Mouse (Mus musculus): ENCODE measurements around the gene Stra6. TPM values are rescaled to one million over a fixed set of nuclear protein-coding genes. Genes with fewer than 3 reads are reported as not detected.

Gene Stra6
- polyA plus RNA-seq, 2 experiments = 0.07 TPM; not detected in 1

DNA sequence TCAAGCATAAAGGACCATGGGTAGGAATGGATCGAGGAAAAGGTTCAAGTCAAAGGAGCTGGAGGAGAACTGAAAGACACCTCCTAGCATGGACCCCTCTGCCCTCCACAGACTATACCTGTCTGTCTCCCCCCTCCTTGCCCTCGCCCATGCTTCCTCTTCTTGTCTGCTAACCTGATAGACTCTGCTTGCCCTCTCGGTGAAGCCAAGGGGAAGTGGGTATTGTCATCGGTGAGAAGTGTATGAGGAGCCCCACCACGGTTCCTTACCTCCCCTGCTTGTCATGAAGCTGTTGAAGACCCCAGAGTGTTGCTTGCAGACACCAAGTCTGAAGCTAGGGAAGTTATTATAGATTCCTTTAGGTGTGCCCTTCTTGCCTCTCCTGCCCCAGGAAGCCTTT lies 96.7 kb downstream of the Stra6 start:
- Histone ChIP-seq H3K4me3 (ENCODE audit: insufficient read depth in 1 of 2, low read depth in 2 of 2, low read length in 2 of 2) (no peak overlapping the region), H3K9ac (replicated peaks) (no peak overlapping the region), H3K9me3 (ENCODE audit: control insufficient read depth, low read length) (no peaks in the 10 kb centered on the region), H3K4me1 (replicated peaks; ENCODE audit: control insufficient read depth in 2 of 2, insufficient read depth in 2 of 2, low read length in 1 of 2) (no peaks in the 10 kb centered on the region; a peak in 1 of 4 replicates), H3K27me3 (ENCODE audit: control insufficient read depth, insufficient read depth, low read length) (no peaks in the 10 kb centered on the region), H3K4me2 (ENCODE audit: low read depth) (no peak overlapping the region), H3K36me3 (replicated peaks; ENCODE audit: control insufficient read depth, insufficient read depth, low read depth) (no peaks in the 10 kb centered on the region), H3K27ac (no peak overlapping the region)
- DNase-seq (ENCODE audit: low read depth in 3 of 3, low spot score in 3 of 3) = no peak
- TF ChIP-seq EP300 (IDR thresholded peaks at IDR 0.05; ENCODE audit: low read depth) (no peak), CTCF (IDR thresholded peaks at IDR 0.05; ENCODE audit: low read depth) (no peak)
- no peak for ATAC-seq (ENCODE audit: insufficient read depth)
- 16% methylated on average over 5 of the region's 5 CpGs for WGBS (ENCODE audit: insufficient replicate concordance)

DNA sequence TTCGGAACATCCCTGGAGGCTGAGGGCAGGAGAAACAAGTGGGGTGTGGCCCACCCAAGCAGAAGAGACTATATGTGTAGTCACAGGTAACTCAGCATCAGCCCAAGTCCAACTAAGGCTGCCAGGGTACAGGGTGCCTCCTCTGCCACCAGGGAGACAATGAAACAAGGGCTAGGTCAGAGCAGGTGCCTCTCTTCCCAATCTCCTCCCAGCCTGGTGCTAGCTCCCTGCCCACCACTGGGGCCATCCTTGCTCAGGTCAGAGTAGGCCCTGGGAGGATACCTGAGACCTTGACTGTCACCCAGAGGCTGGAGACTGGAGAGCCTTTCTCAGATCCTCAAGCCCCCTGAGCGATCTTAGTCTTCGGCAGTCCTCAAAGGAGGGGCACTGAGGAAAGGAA lies 98.6 kb downstream of the Stra6 start:
- ATAC-seq (ENCODE audit: insufficient read depth) (no peak), DNase-seq (ENCODE audit: low read depth in 3 of 3, low spot score in 3 of 3) (no peak)
- H3K36me3 ChIP-seq (replicated peaks; ENCODE audit: control insufficient read depth, insufficient read depth, low read depth) = no peaks in the 10 kb centered on the region
- H3K27ac ChIP-seq = no peak overlapping the region
- no peaks in the 10 kb centered on the region for H3K9me3 ChIP-seq (ENCODE audit: control insufficient read depth, low read length)
- H3K27me3 ChIP-seq (ENCODE audit: control insufficient read depth, insufficient read depth, low read length) = no peaks in the 10 kb centered on the region
- TF ChIP-seq CTCF (IDR thresholded peaks at IDR 0.05; ENCODE audit: low read depth) (no peak), EP300 (IDR thresholded peaks at IDR 0.05; ENCODE audit: low read depth) (no peak)
- H3K4me2 ChIP-seq (ENCODE audit: low read depth) = no peak overlapping the region
- no peaks in the 10 kb centered on the region; a peak in 1 of 4 replicates for H3K4me1 ChIP-seq (replicated peaks; ENCODE audit: control insufficient read depth in 2 of 2, insufficient read depth in 2 of 2, low read length in 1 of 2)
- no peak overlapping the region for H3K9ac ChIP-seq (replicated peaks)
- H3K4me3 ChIP-seq (ENCODE audit: insufficient read depth in 1 of 2, low read depth in 2 of 2, low read length in 2 of 2) = no peak overlapping the region
- 57% methylated on average over 3 of the region's 3 CpGs for WGBS (ENCODE audit: insufficient replicate concordance)

GRCm38 (mm10) chr9:58163146-58163545 lies 99.6 kb downstream of the Stra6 start:
- Histone ChIP-seq H3K27me3 (ENCODE audit: control insufficient read depth, insufficient read depth, low read length) (no peaks in the 10 kb centered on the region), H3K4me3 (ENCODE audit: insufficient read depth in 1 of 2, low read depth in 2 of 2, low read length in 2 of 2) (no peak overlapping the region), H3K4me1 (replicated peaks; ENCODE audit: control insufficient read depth in 2 of 2, insufficient read depth in 2 of 2, low read length in 1 of 2) (no peaks in the 10 kb centered on the region; a peak in 1 of 4 replicates), H3K4me2 (ENCODE audit: low read depth) (no peak overlapping the region), H3K9ac (replicated peaks) (no peak overlapping the region), H3K36me3 (replicated peaks; ENCODE audit: control insufficient read depth, insufficient read depth, low read depth) (no peaks in the 10 kb centered on the region), H3K9me3 (ENCODE audit: control insufficient read depth, low read length) (no peaks in the 10 kb centered on the region), H3K27ac (no peak overlapping the region)
- TF ChIP-seq EP300 (IDR thresholded peaks at IDR 0.05; ENCODE audit: low read depth) (no peak), CTCF (IDR thresholded peaks at IDR 0.05; ENCODE audit: low read depth) (no peak)
- ATAC-seq (ENCODE audit: insufficient read depth) = no peak
- DNase-seq (ENCODE audit: low read depth in 3 of 3, low spot score in 3 of 3) = no peak
- WGBS (ENCODE audit: insufficient replicate concordance) = 45% methylated on average over 5 of the region's 5 CpGs

- Histone ChIP-seq H3K9me3 (ENCODE audit: control insufficient read depth, low read length) (no peaks in the 10 kb centered on the region), H3K4me3 (ENCODE audit: insufficient read depth in 1 of 2, low read depth in 2 of 2, low read length in 2 of 2) (no peak overlapping the region), H3K27ac (no peak overlapping the region), H3K9ac (replicated peaks) (no peak overlapping the region), H3K36me3 (replicated peaks; ENCODE audit: control insufficient read depth, insufficient read depth, low read depth) (no peaks in the 10 kb centered on the region), H3K4me1 (replicated peaks; ENCODE audit: control insufficient read depth in 2 of 2, insufficient read depth in 2 of 2, low read length in 1 of 2) (no peaks in the 10 kb centered on the region), H3K27me3 (ENCODE audit: control insufficient read depth, insufficient read depth, low read length) (no peaks in the 10 kb centered on the region), H3K4me2 (ENCODE audit: low read depth) (no peak overlapping the region)
- TF ChIP-seq CTCF (IDR thresholded peaks at IDR 0.05; ENCODE audit: low read depth) = no peak
- TF ChIP-seq EP300 (IDR thresholded peaks at IDR 0.05; ENCODE audit: low read depth) = no peak
- ATAC-seq (ENCODE audit: insufficient read depth) (no peak), DNase-seq (ENCODE audit: low read depth in 3 of 3, low spot score in 3 of 3) (no peak)
- 45% methylated on average over 1 of the region's 1 CpGs for WGBS (ENCODE audit: insufficient replicate concordance)
These were observed 102.2 kb downstream of the Stra6 start for GRCm38 (mm10) chr9:58165779-58166178.

GRCm38 (mm10) chr9:58168880-58169279 lies 105.3 kb downstream of the Stra6 start:
- ATAC-seq (ENCODE audit: insufficient read depth) = no peak
- no peak overlapping the region for H3K4me2 ChIP-seq (ENCODE audit: low read depth)
- H3K27ac ChIP-seq = no peak overlapping the region
- no peak for TF ChIP-seq EP300 (IDR thresholded peaks at IDR 0.05; ENCODE audit: low read depth)
- no peak for TF ChIP-seq CTCF (IDR thresholded peaks at IDR 0.05; ENCODE audit: low read depth)
- H3K4me1 ChIP-seq (replicated peaks; ENCODE audit: control insufficient read depth in 2 of 2, insufficient read depth in 2 of 2, low read length in 1 of 2) = no peaks in the 10 kb centered on the region
- H3K36me3 ChIP-seq (replicated peaks; ENCODE audit: control insufficient read depth, insufficient read depth, low read depth) = no peaks in the 10 kb centered on the region
- no peak for DNase-seq (ENCODE audit: low read depth in 3 of 3, low spot score in 3 of 3)
- 54% methylated on average over 3 of the region's 3 CpGs for WGBS (ENCODE audit: insufficient replicate concordance)
- no peak overlapping the region for H3K9ac ChIP-seq (replicated peaks)
- no peak overlapping the region for H3K4me3 ChIP-seq (ENCODE audit: insufficient read depth in 1 of 2, low read depth in 2 of 2, low read length in 2 of 2)
- H3K27me3 ChIP-seq (ENCODE audit: control insufficient read depth, insufficient read depth, low read length) = no peaks in the 10 kb centered on the region
- H3K9me3 ChIP-seq (ENCODE audit: control insufficient read depth, low read length) = no peaks in the 10 kb centered on the region

Measured in liver, embryonic 14.5 days (tissue).